ENCODE assay signal across 7 mouse cellular contexts in genomic region chr7:116038511-116038910, GRCm38 (mm10). TPM values are rescaled to one million over a fixed set of nuclear protein-coding genes. Genes with fewer than 3 reads are reported as not detected.
A peak's percentile ranks its signal among the peaks of the same experiment; 100 is the strongest.
DNase-seq lines count a peak whose midpoint lies in the region; ATAC-seq and TF ChIP-seq lines count a peak whose summit lies in the region.

Gene Sox6, minus strand, starts transcription at chr7:116038796.

- H3K4me1 ChIP-seq in hindbrain, postnatal 0 days (ENCODE audit: insufficient read depth, low read length): peaks cover 12% of the 10 kb centered on the region
- peaks cover 8% of the 10 kb centered on the region for H3K4me1 ChIP-seq in liver, adult 2 months (ENCODE audit: control insufficient read depth, insufficient read depth, low read length)
- H3K4me1 ChIP-seq in neural tube, embryonic 12.5 days: peaks cover 42% of the 10 kb centered on the region

- no peak for TF ChIP-seq POLR2A in brain, embryonic 14.5 days (IDR thresholded peaks at IDR 0.05; ENCODE audit: borderline replicate concordance, extremely low read depth, insufficient read depth, insufficient read length, poor library complexity, severe bottlenecking)
- TF ChIP-seq POLR2A in liver, adult 2 months (IDR thresholded peaks at IDR 0.05; ENCODE audit: extremely low read depth, insufficient read depth, low read length): no peak

- no peaks in the 10 kb centered on the region for H3K36me3 ChIP-seq in hindbrain, postnatal 0 days (ENCODE audit: insufficient read depth, low read length)
- no peaks in the 10 kb centered on the region for H3K36me3 ChIP-seq in liver, adult 2 months (ENCODE audit: control insufficient read depth, insufficient read depth, low read length)
- H3K36me3 ChIP-seq in neural tube, embryonic 12.5 days: no peaks in the 10 kb centered on the region

- H3K4me3 ChIP-seq in hindbrain, postnatal 0 days (ENCODE audit: low read length): peak within 1 kb of the TSS; percentile 42
- H3K4me3 ChIP-seq in liver, adult 2 months (ENCODE audit: insufficient read depth, low read depth, low read length): peak within 1 kb of the TSS; percentile 47
- peak within 1 kb of the TSS; percentile 38 for H3K4me3 ChIP-seq in neural tube, embryonic 12.5 days

- H3K4me2 ChIP-seq in hindbrain, postnatal 0 days (ENCODE audit: low read depth, low read length): peak within 1 kb of the TSS; percentile 84
- H3K4me2 ChIP-seq in neural tube, embryonic 12.5 days (replicated peaks): peak within 1 kb of the TSS; percentile 99

- ATAC-seq in hindbrain, postnatal 0 days: no peak
- ATAC-seq in neural tube, embryonic 12.5 days (ENCODE audit: low FRiP score, low read depth): no peak

- H3K27ac ChIP-seq in hindbrain, postnatal 0 days: no peak within 1 kb of the TSS
- no peak within 1 kb of the TSS for H3K27ac ChIP-seq in liver, adult 2 months (replicated peaks; ENCODE audit: insufficient read depth, low read depth, low read length)
- H3K27ac ChIP-seq in neural tube, embryonic 12.5 days: no peak within 1 kb of the TSS

- peak; percentile 15 for DNase-seq in R1 (ENCODE audit: low read depth, low spot score)
- peak; percentile 68 for DNase-seq in brain, embryonic 14.5 days (ENCODE audit: low read depth)
- no peak for DNase-seq in gastrocnemius, postnatal 10 days
- DNase-seq in hindbrain, postnatal 0 days (ENCODE audit: low spot score): peak; percentile 12
- peak; percentile 14 for DNase-seq in liver, adult 2 months (ENCODE audit: extremely low read depth, low read depth, low spot score)
- no peak for DNase-seq in right cerebral cortex, postnatal 25 days

- H3K9me3 ChIP-seq in hindbrain, postnatal 0 days (ENCODE audit: low read length): no peaks in the 10 kb centered on the region
- no peaks in the 10 kb centered on the region for H3K9me3 ChIP-seq in neural tube, embryonic 12.5 days

- peaks cover 16% of the 10 kb centered on the region for H3K27me3 ChIP-seq in hindbrain, postnatal 0 days (ENCODE audit: insufficient read depth, low read length)
- H3K27me3 ChIP-seq in liver, adult 2 months (ENCODE audit: control insufficient read depth, insufficient read depth, low read length): peaks cover 12% of the 10 kb centered on the region
- peaks cover 39% of the 10 kb centered on the region for H3K27me3 ChIP-seq in neural tube, embryonic 12.5 days (replicated peaks)

- no peaks in the 10 kb centered on the region for H3K79me2 ChIP-seq in liver, adult 2 months (ENCODE audit: control insufficient read depth, insufficient read depth, low read length)

- WGBS in hindbrain, postnatal 0 days: 2% methylated on average over 11 of the region's 11 CpGs
- 7% methylated on average over 11 of the region's 11 CpGs for WGBS in liver, adult 2 months
- under 1% methylated on average over 11 of the region's 11 CpGs for WGBS in neural tube, embryonic 12.5 days

- no peak for TF ChIP-seq CTCF in brain, embryonic 14.5 days (IDR thresholded peaks at IDR 0.05; ENCODE audit: borderline replicate concordance, extremely low read depth, insufficient read depth, insufficient read length)
- TF ChIP-seq CTCF in hindbrain, postnatal 0 days (IDR thresholded peaks at IDR 0.05; ENCODE audit: low read depth): no peak
- no peak for TF ChIP-seq CTCF in liver, adult 2 months (IDR thresholded peaks at IDR 0.05; ENCODE audit: low read depth, low read length)

- no peak within 1 kb of the TSS; the same call in 1 of the 2 replicates for H3K9ac ChIP-seq in hindbrain, postnatal 0 days (replicated peaks; ENCODE audit: low read length)
- no peak within 1 kb of the TSS for H3K9ac ChIP-seq in liver, adult 2 months (ENCODE audit: low read depth, low read length)
- peak within 1 kb of the TSS; percentile 46; the same call in 1 of the 2 replicates for H3K9ac ChIP-seq in neural tube, embryonic 12.5 days

RNA-seq across cellular contexts. Expression of gene Sox6, which starts in this region (rescaled TPM):
- polyA plus RNA-seq in brain, embryonic 14.5 days (2012; rRNA removed): 19.9 and 23.1 TPM in 2 replicates
- 100 to 1,000 TPM; 110 TPM for total RNA-seq in gastrocnemius, postnatal 10 days (2021)
- total RNA-seq in hindbrain, postnatal 0 days (2014; rRNA removed): 24.9 and 39.8 TPM in 2 replicates
- 32.8 and 33.7 TPM in 2 replicates for polyA plus RNA-seq in hindbrain, postnatal 0 days (2015; fragmentation: Nextera tagmentation; extraction: Ambion mirVana)
- total RNA-seq in liver, adult 2 months (2014; rRNA removed): 34.8 and 50.0 TPM in 2 replicates
- 11.5 and 16.0 TPM in 2 replicates for polyA plus RNA-seq in liver, adult 2 months (2012; rRNA removed)
- polyA plus RNA-seq in neural tube, embryonic 12.5 days (2016; fragmentation: Nextera tagmentation; extraction: Ambion mirVana): 67.5 and 74.2 TPM in 2 replicates

Comparison
In these comparisons a context has a peak if more than half of its experiments do, and no peak if none do; other contexts are left out.
1. DNase-seq: peak in R1 (single experiment), brain, embryonic 14.5 days (single experiment), hindbrain, postnatal 0 days (single experiment) and liver, adult 2 months (single experiment); none in gastrocnemius, postnatal 10 days (single experiment) and right cerebral cortex, postnatal 25 days (single experiment).
2. Peak in every context shown above with its lines, with median percentiles within 50 percentile points of each other: H3K4me3 ChIP-seq.